Mouse (Mus musculus) left cerebral cortex, postnatal 14 days (tissue): Measurements from ENCODE around the gene Ttyh3. TPM values are rescaled to one million over a fixed set of nuclear protein-coding genes. Genes with fewer than 3 reads are reported as not detected.

Experiments
- DNase-seq, 2 experiments: peaks; one replicate each; pipeline ENCODE4 v3.0.0; 2021 to 2022; ENCODE audit warnings: low spot score in 2 of 2, mixed read lengths in 1 of 2
- intact Hi-C: fragments of 180-260 bp; cut with DNase I; formaldehyde crosslinking; loops from one replicate; pipeline ENCODE4 v1.15.1; 2025
- total RNA-seq, 2 experiments: library from RNA; stranded (reverse); gene quantifications; 2 replicates each; pipeline ENCODE4 v1.2.3; 2021

Gene Ttyh3
- total RNA-seq, 2 experiments from 2014 or later = 342 to 349 TPM

GRCm38 (mm10) chr5:140615321-140616109, 33.3 kb downstream of the Ttyh3 start:
- intact Hi-C loops = loop anchor here (5.0 kb wide), 1 partner anchor 67 kb away; no protein-coding TSS in a partner anchor
- no peak for DNase-seq

- intact Hi-C loops = loop anchor here (5.0 kb wide), 1 partner anchor 67 kb away; no protein-coding TSS in a partner anchor
- no peak for DNase-seq
Observed at GRCm38 (mm10) chr5:140614837-140615236, 34.0 kb downstream of the Ttyh3 start.

- intact Hi-C loops = no loop called here
- no peak for DNase-seq
Observed at GRCm38 (mm10) chr5:140614141-140614540, 34.7 kb downstream of the Ttyh3 start.

- no peak for DNase-seq
- intact Hi-C loops = no loop called here
Observed at GRCm38 (mm10) chr5:140612191-140612590, 36.6 kb downstream of the Ttyh3 start.

- intact Hi-C loops = no loop called here
- DNase-seq = no peak
Observed at GRCm38 (mm10) chr5:140611611-140612185, 37.1 kb downstream of the Ttyh3 start.

- intact Hi-C loops = no loop called here
- DNase-seq = no peak
Observed at GRCm38 (mm10) chr5:140611021-140611583, 37.7 kb downstream of the Ttyh3 start.

- intact Hi-C loops = no loop called here
- no peak for DNase-seq
Observed at GRCm38 (mm10) chr5:140610273-140611011, 38.4 kb downstream of the Ttyh3 start.

GRCm38 (mm10) chr5:140609511-140610272, 39.1 kb downstream of the Ttyh3 start:
- intact Hi-C loops = loop anchor here (5.0 kb wide), 1 partner anchor 42 kb away; the partner anchor contains the start of gene Grifin
- peak; percentile 58 to 73 for DNase-seq

GRCm38 (mm10) chr5:140608634-140609015, 40.2 kb downstream of the Ttyh3 start:
- intact Hi-C loops = loop anchor here (5.0 kb wide), 1 partner anchor 41 kb away; the partner anchor contains the start of gene Grifin
- peak in 1 of 2 experiments; percentile 59 for DNase-seq

- DNase-seq = no peak
- intact Hi-C loops = loop anchor here (5.0 kb wide), 1 partner anchor 41 kb away; the partner anchor contains the start of gene Grifin
Observed at GRCm38 (mm10) chr5:140607836-140608633, 40.8 kb downstream of the Ttyh3 start.

- DNase-seq = peak; percentile 77 to 80
- intact Hi-C loops = loop anchor here (5.0 kb wide), 1 partner anchor 40 kb away; the partner anchor contains the start of gene Grifin
Observed at GRCm38 (mm10) chr5:140607001-140607835, 41.6 kb downstream of the Ttyh3 start, which contains the start of gene Lfng. Gene Lfng (plus strand): TSS chr5:140607320.

- intact Hi-C loops = loop anchor here (5.0 kb wide), 1 partner anchor 39 kb away; the partner anchor contains the start of gene Grifin
- no peak for DNase-seq
Observed at GRCm38 (mm10) chr5:140606386-140606785, 42.4 kb downstream of the Ttyh3 start.

GRCm38 (mm10) chr5:140605228-140605627, 43.6 kb downstream of the Ttyh3 start:
- DNase-seq = no peak
- intact Hi-C loops = loop anchor here (5.0 kb wide), 1 partner anchor 38 kb away; the partner anchor contains the start of gene Grifin

GRCm38 (mm10) chr5:140604386-140604785, 44.4 kb downstream of the Ttyh3 start:
- intact Hi-C loops = no loop called here
- DNase-seq = no peak

GRCm38 (mm10) chr5:140602540-140602939, 46.3 kb downstream of the Ttyh3 start:
- DNase-seq = no peak

GRCm38 (mm10) chr5:140601712-140602111, 47.1 kb downstream of the Ttyh3 start:
- intact Hi-C loops = no loop called here
- DNase-seq = no peak

More at GRCm38 (mm10) chr5:140602540-140602939, 46.3 kb downstream of the Ttyh3 start:
- intact Hi-C loops = no loop called here

GRCm38 (mm10) chr5:140599939-140600338, 48.9 kb downstream of the Ttyh3 start:
- intact Hi-C loops = no loop called here
- DNase-seq = no peak
